Comparison of ENCODE assay signal across 11 mouse cellular contexts in the genomic region with DNA sequence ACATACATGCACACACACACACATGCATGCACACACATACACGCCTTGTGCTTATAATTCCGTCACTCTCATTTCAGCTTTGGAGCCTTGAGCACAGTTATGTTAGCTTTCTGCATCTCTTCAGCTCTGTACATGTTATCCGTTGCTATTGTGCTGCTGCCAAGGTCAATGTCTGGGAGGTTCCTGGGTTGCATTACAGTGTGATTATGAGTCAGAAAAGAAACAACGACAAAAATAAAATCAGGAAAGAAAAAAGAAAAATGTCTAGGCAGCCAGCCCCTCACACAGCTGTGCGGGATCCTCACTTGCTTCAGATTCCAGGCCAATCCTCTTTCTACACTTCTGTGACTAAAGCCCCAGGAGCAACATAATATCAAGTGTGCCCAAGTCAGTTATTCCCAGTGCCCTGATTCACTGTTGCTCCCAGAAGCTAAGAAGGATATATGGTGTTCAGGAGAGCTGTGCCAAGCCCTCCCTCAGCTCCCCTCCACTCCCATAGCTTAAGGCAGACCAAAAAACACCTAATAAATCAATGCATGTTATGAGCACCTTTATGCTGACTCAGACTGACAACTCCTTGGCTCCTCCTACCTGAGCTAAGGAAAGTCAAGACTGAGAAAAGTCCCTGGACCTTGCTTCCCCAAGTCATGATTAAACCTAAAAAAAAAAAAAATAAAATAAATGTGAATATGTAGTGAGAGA.
A peak's percentile ranks its signal among the peaks of the same experiment; 100 is the strongest.
DNase-seq lines count a peak whose midpoint lies in the region; ATAC-seq and TF ChIP-seq lines count a peak whose summit lies in the region.
"Had no signal": no experiment of that assay in that cellular context is flagged by ENCODE, and none has a peak within 500 bp of the region (broad histone marks: within the 10 kb centered on the region; RNA-seq: fewer than 3 reads in every experiment).

No protein-coding gene starts in this region.

- peak overlapping the region; percentile 70 for H3K27ac ChIP-seq in liver, adult 2 months (replicated peaks; ENCODE audit: insufficient read depth, low read depth, low read length)
- no peak overlapping the region for H3K27ac ChIP-seq in liver, embryonic 11.5 days (ENCODE audit: low read depth, low read length)
- no peak overlapping the region for H3K27ac ChIP-seq in limb, embryonic 14.5 days (replicated peaks; ENCODE audit: low read depth, low read length)
- H3K27ac ChIP-seq: embryonic facial prominence, embryonic 12.5 days had no signal

- no peaks in the 10 kb centered on the region for H3K9me3 ChIP-seq in liver, embryonic 11.5 days (ENCODE audit: control insufficient read depth, low read length)
- no peaks in the 10 kb centered on the region for H3K9me3 ChIP-seq in limb, embryonic 14.5 days (ENCODE audit: control insufficient read depth, low read length)
- H3K9me3 ChIP-seq: embryonic facial prominence, embryonic 12.5 days; limb, embryonic 12.5 days had no signal

- no peaks in the 10 kb centered on the region for H3K36me3 ChIP-seq in liver, adult 2 months (ENCODE audit: control insufficient read depth, insufficient read depth, low read length)
- H3K36me3 ChIP-seq in liver, embryonic 11.5 days (ENCODE audit: control insufficient read depth, insufficient read depth, low read length) = no peaks in the 10 kb centered on the region
- no peaks in the 10 kb centered on the region for H3K36me3 ChIP-seq in limb, embryonic 14.5 days (ENCODE audit: control insufficient read depth, insufficient read depth, low read length)
- H3K36me3 ChIP-seq: embryonic facial prominence, embryonic 12.5 days; limb, embryonic 12.5 days had no signal

- H3K4me3 ChIP-seq in liver, adult 2 months (ENCODE audit: insufficient read depth, low read depth, low read length) = no peak overlapping the region
- no peak overlapping the region for H3K4me3 ChIP-seq in liver, embryonic 11.5 days (ENCODE audit: low read depth, low read length)
- H3K4me3 ChIP-seq in limb, embryonic 14.5 days (replicated peaks; ENCODE audit: low read length) = no peak overlapping the region
- H3K4me3 ChIP-seq: embryonic facial prominence, embryonic 12.5 days; limb, embryonic 12.5 days had no signal

- no peak overlapping the region for H3K9ac ChIP-seq in liver, adult 2 months (ENCODE audit: low read depth, low read length)
- H3K9ac ChIP-seq in liver, embryonic 11.5 days (ENCODE audit: low read depth, low read length) = no peak overlapping the region
- H3K9ac ChIP-seq in limb, embryonic 14.5 days (ENCODE audit: low read depth, low read length, severe bottlenecking) = no peak overlapping the region
- H3K9ac ChIP-seq: embryonic facial prominence, embryonic 12.5 days; forebrain, postnatal 0 days; limb, embryonic 12.5 days had no signal

- H3K4me1 ChIP-seq in liver, adult 2 months (ENCODE audit: control insufficient read depth, insufficient read depth, low read length) = peaks cover 33% of the 10 kb centered on the region
- 0 out of 2 replicates have a peak, but pooled peaks cover 6% of the 10 kb centered on the region for H3K4me1 ChIP-seq in liver, embryonic 11.5 days (replicated peaks; ENCODE audit: control insufficient read depth, insufficient read depth, low read length)
- H3K4me1 ChIP-seq in limb, embryonic 14.5 days (ENCODE audit: control insufficient read depth, insufficient read depth, low read length) = peaks cover 25% of the 10 kb centered on the region

- 40% methylated on average over 5 of the region's 5 CpGs for WGBS in liver, adult 2 months
- 73% methylated on average over 5 of the region's 5 CpGs for WGBS in liver, embryonic 11.5 days
- 56% methylated on average over 5 of the region's 5 CpGs for WGBS in limb, embryonic 14.5 days

- no peak for TF ChIP-seq CTCF in liver, adult 2 months (IDR thresholded peaks at IDR 0.05; ENCODE audit: low read depth, low read length)

- peaks cover 14% of the 10 kb centered on the region for H3K79me2 ChIP-seq in liver, adult 2 months (ENCODE audit: control insufficient read depth, insufficient read depth, low read length)

- intact Hi-C loops in left cerebral cortex, postnatal 36 days (cut with DNase I) = no loop called here

- no peak for TF ChIP-seq POLR2A in liver, adult 2 months (IDR thresholded peaks at IDR 0.05; ENCODE audit: extremely low read depth, insufficient read depth, low read length)
- no peak for TF ChIP-seq POLR2A in limb, embryonic 14.5 days (IDR thresholded peaks at IDR 0.05; ENCODE audit: borderline replicate concordance, extremely low read depth, insufficient read depth, insufficient read length)

- peak; percentile 71 for DNase-seq in adrenal gland, adult 2 months
- no peak for DNase-seq in adrenal gland, postnatal 4 days (ENCODE audit: low spot score in 2 of 2)
- peak; percentile 53 for DNase-seq in liver, adult 2 months (ENCODE audit: extremely low read depth, low read depth, low spot score)
- DNase-seq in liver, embryonic 11.5 days (ENCODE audit: low spot score) = no peak
- peak; percentile 58 for DNase-seq in adrenal gland, postnatal 14 days
- DNase-seq in limb, embryonic 14.5 days (ENCODE audit: low spot score) = peak; percentile 50
- no peak for DNase-seq in left cerebral cortex, postnatal 36 days (ENCODE audit: low spot score in 2 of 2)
- DNase-seq in layer of hippocampus, postnatal 14 days (ENCODE audit: low spot score in 2 of 2) = no peak
- DNase-seq: forebrain, postnatal 0 days had no signal

- ATAC-seq in liver, embryonic 11.5 days (replicated peaks; ENCODE audit: low FRiP score) = no peak
- peak; percentile 59 for ATAC-seq in limb, embryonic 14.5 days (ENCODE audit: low FRiP score, low read depth)

- H3K27me3 ChIP-seq in liver, adult 2 months (ENCODE audit: control insufficient read depth, insufficient read depth, low read length) = no peaks in the 10 kb centered on the region
- H3K27me3 ChIP-seq in liver, embryonic 11.5 days (replicated peaks; ENCODE audit: control insufficient read depth, insufficient read depth, low read length) = no peaks in the 10 kb centered on the region
- H3K27me3 ChIP-seq in limb, embryonic 14.5 days (ENCODE audit: control insufficient read depth, insufficient read depth, low read length) = no peaks in the 10 kb centered on the region
- H3K27me3 ChIP-seq: embryonic facial prominence, embryonic 12.5 days; limb, embryonic 12.5 days had no signal

- no peak overlapping the region for H3K4me2 ChIP-seq in liver, embryonic 11.5 days
- no peak overlapping the region for H3K4me2 ChIP-seq in limb, embryonic 14.5 days (replicated peaks; ENCODE audit: low read depth, low read length, severe bottlenecking)
- H3K4me2 ChIP-seq: embryonic facial prominence, embryonic 12.5 days; limb, embryonic 12.5 days had no signal

Comparison
In these comparisons a context has a peak if more than half of its experiments do, and no peak if none do; other contexts are left out.
1. DNase-seq: peak in adrenal gland, adult 2 months (single experiment), liver, adult 2 months (single experiment), adrenal gland, postnatal 14 days (single experiment) and limb, embryonic 14.5 days (single experiment); none in adrenal gland, postnatal 4 days (0 of 2), liver, embryonic 11.5 days (single experiment), left cerebral cortex, postnatal 36 days (0 of 2) and layer of hippocampus, postnatal 14 days (0 of 2).